Mouse (Mus musculus): ENCODE measurements at regions not wholly inside any gene's neighbourhood (a gene's known extent, or its start where the extent isn't known, plus 50 kb on each side); places are given as distances from the start of the nearest gene placed in this dataset.

DNA sequence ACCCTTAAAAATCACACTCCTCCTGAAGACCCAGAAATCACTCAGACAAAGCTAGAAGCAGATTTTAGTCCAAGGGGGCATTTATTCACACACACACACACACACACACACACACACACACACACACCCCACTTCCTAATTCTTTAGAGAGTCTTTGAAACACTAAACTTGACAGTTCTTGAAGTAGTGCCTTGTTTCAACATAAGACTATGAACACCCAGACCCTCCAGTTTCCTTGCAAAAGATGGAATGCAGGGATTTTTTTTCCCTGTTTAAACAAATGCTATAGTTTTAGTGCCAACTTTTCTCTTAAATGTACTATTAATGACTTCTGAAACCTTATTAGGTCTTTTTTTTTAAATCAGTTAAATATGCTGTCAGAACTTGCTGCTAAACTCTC, 279.2 kb upstream of the Fat1 start:
- H3K4me2 ChIP-seq (ENCODE audit: low read length): no peak overlapping the region
- no peaks in the 10 kb centered on the region for H3K4me1 ChIP-seq (ENCODE audit: control insufficient read depth, insufficient read depth, low read length)
- H3K9ac ChIP-seq (replicated peaks; ENCODE audit: low read length): no peak overlapping the region

DNA sequence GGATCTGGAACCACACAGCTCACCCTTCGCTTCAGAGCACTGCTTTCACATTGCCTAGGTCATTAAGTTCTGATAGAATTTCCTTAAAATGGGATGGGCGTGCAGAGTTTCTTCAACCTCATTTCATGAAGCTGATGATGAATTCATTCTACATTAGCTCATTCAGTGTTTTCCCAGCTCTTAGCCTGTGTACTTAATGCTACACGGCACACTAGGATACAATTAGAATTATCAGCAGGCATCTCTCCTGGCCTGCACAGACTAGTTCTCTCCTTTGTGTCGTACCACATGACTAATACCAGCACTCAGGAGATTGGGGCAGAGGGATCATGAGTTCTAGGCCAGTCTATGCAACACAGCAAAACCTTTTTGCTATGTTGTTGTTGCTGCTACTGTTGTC, 278.8 kb upstream of the Fat1 start:
- no peak for DNase-seq
- Histone ChIP-seq H3K9ac (replicated peaks; ENCODE audit: low read length) (no peak overlapping the region), H3K27me3 (ENCODE audit: control insufficient read depth, insufficient read depth, low read length) (no peaks in the 10 kb centered on the region), H3K9me3 (ENCODE audit: control insufficient read depth, low read length) (no peaks in the 10 kb centered on the region), H3K4me2 (ENCODE audit: low read length) (no peak overlapping the region), H3K4me1 (ENCODE audit: control insufficient read depth, insufficient read depth, low read length) (no peaks in the 10 kb centered on the region), H3K27ac (replicated peaks; ENCODE audit: low read depth, low read length) (no peak overlapping the region), H3K36me3 (ENCODE audit: control insufficient read depth, insufficient read depth, low read length) (no peaks in the 10 kb centered on the region), H3K4me3 (replicated peaks; ENCODE audit: low read depth, low read length) (no peak overlapping the region)
- 89% methylated on average over 4 of the region's 4 CpGs for WGBS
- no peak for ATAC-seq (ENCODE audit: low FRiP score, low TSS enrichment)

More for the DNA sequence above, 279.2 kb upstream of the Fat1 start:
- no peak for DNase-seq
- no peak for ATAC-seq (ENCODE audit: low FRiP score, low TSS enrichment)
- Histone ChIP-seq H3K9me3 (ENCODE audit: control insufficient read depth, low read length) (no peaks in the 10 kb centered on the region), H3K27ac (replicated peaks; ENCODE audit: low read depth, low read length) (no peak overlapping the region), H3K27me3 (ENCODE audit: control insufficient read depth, insufficient read depth, low read length) (no peaks in the 10 kb centered on the region), H3K36me3 (ENCODE audit: control insufficient read depth, insufficient read depth, low read length) (no peaks in the 10 kb centered on the region), H3K4me3 (replicated peaks; ENCODE audit: low read depth, low read length) (no peak overlapping the region)

DNA sequence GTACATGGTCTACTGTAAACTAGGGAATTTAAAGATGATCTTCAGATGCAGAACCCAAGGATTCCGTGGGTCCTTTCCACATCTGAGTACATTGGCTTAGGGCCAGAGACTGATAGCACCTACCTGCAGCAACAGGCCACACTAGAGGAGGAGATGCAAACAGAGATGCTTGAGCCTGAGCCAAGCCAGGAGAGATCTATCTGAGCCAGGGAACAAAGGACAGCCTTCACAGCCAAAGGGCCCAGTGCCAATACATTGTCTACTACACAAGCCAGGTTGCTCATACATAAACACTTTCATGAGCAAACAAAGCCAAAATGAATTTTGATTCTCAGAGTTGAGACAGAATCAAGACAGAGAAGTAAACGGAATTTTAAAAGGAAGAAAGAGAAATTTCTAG, 273.6 kb upstream of the Fat1 start:
- no peak overlapping the region for H3K9ac ChIP-seq (replicated peaks; ENCODE audit: low read length)
- no peak overlapping the region for H3K4me3 ChIP-seq (replicated peaks; ENCODE audit: low read depth, low read length)
- no peak overlapping the region for H3K27ac ChIP-seq (replicated peaks; ENCODE audit: low read depth, low read length)
- H3K9me3 ChIP-seq (ENCODE audit: control insufficient read depth, low read length): no peaks in the 10 kb centered on the region
- H3K4me2 ChIP-seq (ENCODE audit: low read length): no peak overlapping the region
- H3K27me3 ChIP-seq (ENCODE audit: control insufficient read depth, insufficient read depth, low read length): no peaks in the 10 kb centered on the region
- no peaks in the 10 kb centered on the region for H3K4me1 ChIP-seq (ENCODE audit: control insufficient read depth, insufficient read depth, low read length)
- DNase-seq (no peak), ATAC-seq (ENCODE audit: low FRiP score, low TSS enrichment) (no peak)
- 79% methylated on average over 2 of the region's 2 CpGs for WGBS
- no peaks in the 10 kb centered on the region for H3K36me3 ChIP-seq (ENCODE audit: control insufficient read depth, insufficient read depth, low read length)

- no peak overlapping the region for H3K4me3 ChIP-seq (replicated peaks; ENCODE audit: low read depth, low read length)
- DNase-seq (no peak), ATAC-seq (ENCODE audit: low FRiP score, low TSS enrichment) (no peak)
- no peak overlapping the region for H3K4me2 ChIP-seq (ENCODE audit: low read length)
- 94% methylated on average over 9 of the region's 9 CpGs for WGBS
- no peaks in the 10 kb centered on the region for H3K9me3 ChIP-seq (ENCODE audit: control insufficient read depth, low read length)
- H3K27me3 ChIP-seq (ENCODE audit: control insufficient read depth, insufficient read depth, low read length): no peaks in the 10 kb centered on the region
- H3K36me3 ChIP-seq (ENCODE audit: control insufficient read depth, insufficient read depth, low read length): no peaks in the 10 kb centered on the region
- no peak overlapping the region for H3K27ac ChIP-seq (replicated peaks; ENCODE audit: low read depth, low read length)
- no peak overlapping the region for H3K9ac ChIP-seq (replicated peaks; ENCODE audit: low read length)
- H3K4me1 ChIP-seq (ENCODE audit: control insufficient read depth, insufficient read depth, low read length): no peaks in the 10 kb centered on the region
Observed at GRCm38 (mm10) chr8:44687126-44687525, 248.1 kb upstream of the Fat1 start.

- Histone ChIP-seq H3K27me3 (ENCODE audit: control insufficient read depth, insufficient read depth, low read length) (no peaks in the 10 kb centered on the region), H3K36me3 (ENCODE audit: control insufficient read depth, insufficient read depth, low read length) (no peaks in the 10 kb centered on the region), H3K4me1 (ENCODE audit: control insufficient read depth, insufficient read depth, low read length) (peaks cover 8% of the 10 kb centered on the region), H3K4me2 (ENCODE audit: low read length) (no peak overlapping the region), H3K9ac (replicated peaks; ENCODE audit: low read length) (no peak overlapping the region), H3K4me3 (replicated peaks; ENCODE audit: low read depth, low read length) (no peak overlapping the region), H3K27ac (replicated peaks; ENCODE audit: low read depth, low read length) (no peak overlapping the region), H3K9me3 (ENCODE audit: control insufficient read depth, low read length) (no peaks in the 10 kb centered on the region)
- 84% methylated on average over 9 of the region's 9 CpGs for WGBS
- ATAC-seq (ENCODE audit: low FRiP score, low TSS enrichment): no peak
- no peak for DNase-seq
Observed at GRCm38 (mm10) chr8:44689837-44690592, 245.2 kb upstream of the Fat1 start.

GRCm38 (mm10) chr8:44690593-44690950, 244.7 kb upstream of the Fat1 start:
- 87% methylated on average over 4 of the region's 4 CpGs for WGBS
- ATAC-seq (ENCODE audit: low FRiP score, low TSS enrichment): no peak
- H3K4me3 ChIP-seq (replicated peaks; ENCODE audit: low read depth, low read length): no peak overlapping the region
- DNase-seq: no peak
- H3K27ac ChIP-seq (replicated peaks; ENCODE audit: low read depth, low read length): no peak overlapping the region
- no peaks in the 10 kb centered on the region for H3K27me3 ChIP-seq (ENCODE audit: control insufficient read depth, insufficient read depth, low read length)
- H3K36me3 ChIP-seq (ENCODE audit: control insufficient read depth, insufficient read depth, low read length): no peaks in the 10 kb centered on the region
- no peaks in the 10 kb centered on the region for H3K9me3 ChIP-seq (ENCODE audit: control insufficient read depth, low read length)
- H3K4me2 ChIP-seq (ENCODE audit: low read length): no peak overlapping the region
- peaks cover 11% of the 10 kb centered on the region for H3K4me1 ChIP-seq (ENCODE audit: control insufficient read depth, insufficient read depth, low read length)
- H3K9ac ChIP-seq (replicated peaks; ENCODE audit: low read length): no peak overlapping the region

DNA sequence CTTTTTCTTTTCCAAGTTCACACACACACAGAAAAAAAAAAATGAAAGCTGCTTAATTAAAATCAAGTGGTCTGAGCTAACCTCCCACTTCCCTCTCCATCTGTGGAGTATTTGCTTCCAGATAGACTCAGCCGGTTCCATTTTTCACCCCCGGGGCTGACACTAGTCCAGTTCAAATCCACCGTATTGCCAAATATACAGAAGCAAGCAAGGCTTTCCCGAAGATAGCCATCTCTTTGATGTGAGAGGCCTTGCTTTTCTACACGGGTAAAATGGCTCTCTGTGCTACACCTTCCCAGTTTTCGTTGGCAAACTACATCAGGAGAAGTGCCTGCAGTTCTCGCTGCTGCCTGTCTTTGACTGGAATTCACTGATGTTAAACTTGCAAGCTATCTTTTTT, 244.1 kb upstream of the Fat1 start:
- H3K4me3 ChIP-seq (replicated peaks; ENCODE audit: low read depth, low read length): no peak overlapping the region
- H3K27ac ChIP-seq (replicated peaks; ENCODE audit: low read depth, low read length): no peak overlapping the region
- DNase-seq (no peak), ATAC-seq (ENCODE audit: low FRiP score, low TSS enrichment) (no peak)
- H3K9me3 ChIP-seq (ENCODE audit: control insufficient read depth, low read length): no peaks in the 10 kb centered on the region
- WGBS: 79% methylated on average over 7 of the region's 7 CpGs
- H3K4me1 ChIP-seq (ENCODE audit: control insufficient read depth, insufficient read depth, low read length): peaks cover 16% of the 10 kb centered on the region
- H3K4me2 ChIP-seq (ENCODE audit: low read length): no peak overlapping the region
- no peaks in the 10 kb centered on the region for H3K27me3 ChIP-seq (ENCODE audit: control insufficient read depth, insufficient read depth, low read length)
- H3K36me3 ChIP-seq (ENCODE audit: control insufficient read depth, insufficient read depth, low read length): no peaks in the 10 kb centered on the region
- H3K9ac ChIP-seq (replicated peaks; ENCODE audit: low read length): no peak overlapping the region

DNA sequence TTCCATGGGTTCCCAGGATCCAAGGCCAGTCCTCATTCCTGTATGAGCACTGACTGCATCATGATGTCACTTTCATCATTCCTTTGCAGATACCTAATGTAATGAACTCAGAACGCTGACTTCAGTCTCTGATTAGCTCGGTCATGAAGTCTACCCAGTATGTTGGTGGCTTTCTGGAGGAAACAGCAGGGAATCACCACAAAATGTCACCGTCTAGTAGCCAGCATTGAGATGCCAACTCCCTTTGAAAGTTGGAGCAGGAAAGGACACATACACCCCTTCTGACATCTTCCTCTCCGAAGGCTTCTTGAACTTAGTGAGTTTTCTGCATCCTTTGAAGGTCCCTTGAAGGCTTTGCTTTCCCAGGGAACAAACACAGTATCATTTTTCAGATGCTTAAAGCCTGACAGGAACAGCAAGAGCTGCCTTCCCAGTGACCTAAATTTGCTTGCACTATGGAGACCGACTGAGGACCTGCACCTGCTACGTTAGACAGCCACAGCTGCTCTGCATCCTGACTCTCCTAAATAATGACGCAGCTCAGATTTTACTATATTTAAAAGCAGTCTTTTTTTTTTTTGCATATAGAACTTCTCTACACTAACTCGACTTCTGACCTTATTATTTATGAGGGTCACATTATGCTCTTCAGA, 243.1 kb upstream of the Fat1 start:
- no peak for DNase-seq
- H3K4me1 ChIP-seq (ENCODE audit: control insufficient read depth, insufficient read depth, low read length): peaks cover 19% of the 10 kb centered on the region
- no peak overlapping the region for H3K9ac ChIP-seq (replicated peaks; ENCODE audit: low read length)
- no peak overlapping the region for H3K27ac ChIP-seq (replicated peaks; ENCODE audit: low read depth, low read length)
- no peak overlapping the region for H3K4me3 ChIP-seq (replicated peaks; ENCODE audit: low read depth, low read length)
- 80% methylated on average over 8 of the region's 8 CpGs for WGBS
- ATAC-seq (ENCODE audit: low FRiP score, low TSS enrichment): no peak
- no peaks in the 10 kb centered on the region for H3K36me3 ChIP-seq (ENCODE audit: control insufficient read depth, insufficient read depth, low read length)
- no peaks in the 10 kb centered on the region for H3K9me3 ChIP-seq (ENCODE audit: control insufficient read depth, low read length)
- no peak overlapping the region for H3K4me2 ChIP-seq (ENCODE audit: low read length)
- H3K27me3 ChIP-seq (ENCODE audit: control insufficient read depth, insufficient read depth, low read length): no peaks in the 10 kb centered on the region

DNA sequence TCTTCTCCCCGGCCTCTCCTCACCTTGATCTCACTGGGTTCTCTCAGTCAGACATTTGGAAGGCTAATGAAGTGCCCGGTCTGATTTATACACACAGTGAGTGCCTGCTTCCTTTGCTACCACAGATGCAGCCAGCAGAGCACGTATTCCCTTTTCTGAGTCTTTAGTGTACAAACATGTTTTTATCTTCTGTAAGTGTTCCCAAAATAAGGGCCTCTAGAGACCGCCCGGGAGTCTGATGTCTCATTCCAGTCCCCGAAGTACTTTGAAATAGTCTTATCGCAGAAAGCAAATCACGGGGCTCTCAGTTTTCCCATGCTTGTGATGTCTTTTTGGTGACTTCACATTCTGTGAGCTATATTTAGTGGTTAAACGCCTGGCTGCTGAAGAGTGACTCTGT, 240.4 kb upstream of the Fat1 start:
- Histone ChIP-seq H3K9ac (replicated peaks; ENCODE audit: low read length) (no peak overlapping the region), H3K4me3 (replicated peaks; ENCODE audit: low read depth, low read length) (no peak overlapping the region), H3K36me3 (ENCODE audit: control insufficient read depth, insufficient read depth, low read length) (no peaks in the 10 kb centered on the region), H3K27ac (replicated peaks; ENCODE audit: low read depth, low read length) (no peak overlapping the region), H3K9me3 (ENCODE audit: control insufficient read depth, low read length) (no peaks in the 10 kb centered on the region), H3K27me3 (ENCODE audit: control insufficient read depth, insufficient read depth, low read length) (no peaks in the 10 kb centered on the region), H3K4me2 (ENCODE audit: low read length) (no peak overlapping the region), H3K4me1 (ENCODE audit: control insufficient read depth, insufficient read depth, low read length) (peaks cover 19% of the 10 kb centered on the region)
- ATAC-seq (ENCODE audit: low FRiP score, low TSS enrichment): no peak
- peak; percentile 46 for DNase-seq
- 53% methylated on average over 9 of the region's 9 CpGs for WGBS

Data from midbrain, embryonic 14.5 days (tissue).